Mouse (Mus musculus): ENCODE results near the gene Psip1.

Gene Psip1

GRCm38 (mm10) chr4:83417160-83417819 lies 69.0 kb downstream of the Psip1 start, which contains the start of gene Snapc3:
Gene Snapc3, plus strand, starts transcription at chr4:83417724.
- peak; percentile 90 to 93 for DNase-seq

- DNase-seq: no peak
These were observed 71.9 kb downstream of the Psip1 start for GRCm38 (mm10) chr4:83414241-83414824.

DNA sequence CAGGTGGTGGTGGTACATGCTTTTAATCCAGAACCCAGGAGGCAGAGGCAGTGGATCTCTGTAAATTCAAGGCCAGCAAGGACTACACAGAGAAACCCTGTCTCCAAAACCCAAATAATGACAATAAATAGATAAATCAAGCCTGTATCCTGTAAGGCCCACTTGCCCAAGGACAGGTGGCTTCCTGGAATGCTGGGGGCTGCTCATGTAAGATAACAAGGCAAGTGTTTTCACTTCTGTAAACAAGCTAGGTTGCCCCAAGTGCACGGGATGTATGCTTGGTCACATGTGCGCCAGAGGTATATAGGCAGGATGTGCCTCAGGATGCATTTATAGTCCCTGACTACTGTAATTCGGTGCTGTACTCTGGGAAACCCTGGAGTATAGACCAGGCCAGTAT lies 74.2 kb downstream of the Psip1 start:
- DNase-seq: no peak

DNA sequence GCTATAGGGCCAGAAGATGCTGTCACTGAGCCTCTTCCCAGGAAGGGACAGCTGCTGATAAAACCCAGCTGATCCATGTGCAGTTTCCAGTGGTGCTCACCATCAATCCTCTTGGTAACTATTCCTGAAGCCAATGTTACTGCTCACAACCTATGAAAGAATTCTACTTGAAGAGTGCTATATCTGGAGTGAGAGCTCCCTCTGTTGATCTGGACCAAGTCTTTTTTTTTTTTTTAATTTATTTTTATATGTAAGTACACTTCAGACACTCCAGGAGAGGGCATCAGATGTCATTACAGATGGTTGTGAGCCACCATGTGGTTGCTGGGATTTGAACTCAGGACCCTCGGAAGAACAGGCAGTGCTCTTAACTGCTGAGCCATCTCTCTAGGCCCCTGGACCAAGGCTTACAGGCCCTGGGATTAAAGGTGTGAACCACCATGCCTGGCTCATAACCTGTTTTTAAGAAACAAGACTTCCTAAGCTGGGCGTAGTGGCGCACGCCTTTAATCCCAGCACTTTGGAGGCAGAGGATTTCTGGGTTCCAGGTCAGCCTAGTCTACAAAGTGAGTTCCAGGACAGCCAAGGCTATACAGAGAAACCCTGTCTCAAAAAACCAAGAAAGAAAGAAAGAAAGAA lies 76.3 kb downstream of the Psip1 start:
- no peak for DNase-seq

GRCm38 (mm10) chr4:83407688-83408087 lies 78.6 kb downstream of the Psip1 start:
- DNase-seq: no peak

Data from spleen, adult 18-20 months (tissue).